Mouse (Mus musculus) ES-Bruce4 (cell line): ENCODE measurements around the gene Rfc5.
"Not testable (repeated sequence)": the region's sequence is repeated elsewhere in the genome, so short reads cannot be mapped to it uniquely, and the experiment has no call there.

Source experiments
- CTCF ChIP-seq: IDR thresholded peaks from one replicate; pipeline ENCODE4 v1.8.1; 2011; ENCODE audit warnings: low read depth, low read length
- EP300 ChIP-seq: IDR thresholded peaks from 2 replicates; pipeline ENCODE4 v1.6.1; 2011; ENCODE audit warnings: low read depth, low read length; ENCODE audit not compliant: insufficient read depth
- POLR2A ChIP-seq: IDR thresholded peaks from one replicate; pipeline ENCODE4 v1.8.1; 2011; ENCODE audit warnings: low read length; ENCODE audit not compliant: insufficient read depth

- not testable (repeated sequence) for TF ChIP-seq EP300, POLR2A, CTCF
Observed at GRCm38 (mm10) chr5:117344496-117344895, 44.4 kb downstream of the Rfc5 start.
